Mouse (Mus musculus): ENCODE measurements around the gene Mxd4.

DNA sequence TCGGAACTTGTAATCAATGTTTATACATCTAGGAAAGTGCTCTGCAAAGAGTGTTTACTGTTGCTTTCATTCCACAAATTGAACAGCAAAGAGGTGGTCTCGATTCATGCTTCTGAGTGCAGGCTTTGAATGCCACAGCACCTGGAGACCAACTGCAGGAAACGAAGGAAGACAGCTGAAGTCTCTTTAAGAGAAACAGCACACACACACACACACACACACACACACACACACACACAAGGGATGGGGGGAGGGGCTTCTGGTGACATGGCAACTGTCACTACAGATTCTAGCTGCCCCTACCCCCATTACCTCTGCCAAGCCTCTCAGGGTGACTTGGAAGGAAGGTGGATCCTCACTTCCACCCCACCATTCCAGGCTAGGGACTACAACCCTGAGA, 20.0 kb upstream of the Mxd4 start:
- no peak for TF ChIP-seq POLR2A (IDR thresholded peaks at IDR 0.05; ENCODE audit: low read depth, low read length)
- no peak for TF ChIP-seq CTCF (IDR thresholded peaks at IDR 0.05; ENCODE audit: extremely low read depth, insufficient read depth, insufficient read length, insufficient replicate concordance)
